Mouse (Mus musculus) layer of hippocampus, adult 2 months (tissue): Measurements from ENCODE around the gene Hspa8. TPM values are rescaled to one million over a fixed set of nuclear protein-coding genes. Genes with fewer than 3 reads are reported as not detected.
"Not testable (repeated sequence)": the region's sequence is repeated elsewhere in the genome, so short reads cannot be mapped to it uniquely, and the experiment has no call there.

Experiments
- DNase-seq, 2 experiments: peaks; one replicate each; pipeline ENCODE4 v3.0.0; 2022; ENCODE audit warnings: low spot score in 2 of 2
- H3K27ac ChIP-seq: fragments of 200-600 bp; 2 replicates; pipeline ENCODE4 v1.8.1; 2022
- H3K4me3 ChIP-seq: fragments of 200-600 bp; 2 replicates; pipeline ENCODE4 v1.8.1; 2022; ENCODE audit warnings: mild to moderate bottlenecking
- CTCF ChIP-seq: fragments of 200-600 bp; conservative IDR thresholded peaks from 2 replicates; pipeline ENCODE4 v1.8.1; 2022; ENCODE audit warnings: antibody characterized with exemption, mild to moderate bottlenecking, moderate library complexity
- total RNA-seq, 2 experiments: library from RNA; stranded (reverse); gene quantifications; 2 replicates each; pipeline ENCODE4 v1.2.3; 2021

The Hspa8 gene
- total RNA-seq, 2 experiments from 2014 or later, result 2,132 to 2,154 TPM

DNA sequence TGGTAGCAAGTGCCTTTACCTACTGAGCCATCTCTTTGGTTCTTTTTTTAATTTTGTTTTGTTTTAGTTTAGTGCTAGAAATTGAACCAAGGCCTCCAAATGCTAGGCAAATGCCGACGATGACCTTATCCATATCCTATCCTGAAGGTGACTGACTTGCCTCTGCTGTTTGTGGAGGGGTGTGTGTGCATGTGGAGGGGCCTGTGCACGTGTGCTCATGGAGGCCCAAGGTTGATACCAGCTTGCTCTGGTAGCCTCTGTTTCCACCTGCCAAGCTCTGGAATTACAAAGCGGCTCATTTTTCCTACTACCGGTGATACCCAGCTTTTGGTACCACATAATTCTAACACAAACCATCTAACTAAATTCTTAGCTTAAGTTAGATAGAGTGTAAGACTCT lies 7.2 kb upstream of the Hspa8 start:
- Histone ChIP-seq H3K4me3 (no peak overlapping the region), H3K27ac (no peak overlapping the region)
- DNase-seq, result no peak
- TF ChIP-seq CTCF, result no peak

GRCm38 (mm10) chr9:40794251-40794650 lies 6.5 kb upstream of the Hspa8 start:
- no peak for TF ChIP-seq CTCF
- no peak for DNase-seq
- no peak overlapping the region for H3K4me3 ChIP-seq
- no peak overlapping the region for H3K27ac ChIP-seq

GRCm38 (mm10) chr9:40794926-40795325 lies 5.9 kb upstream of the Hspa8 start:
- no peak overlapping the region for H3K4me3 ChIP-seq
- DNase-seq, result no peak
- TF ChIP-seq CTCF, result no peak
- no peak overlapping the region for H3K27ac ChIP-seq

DNA sequence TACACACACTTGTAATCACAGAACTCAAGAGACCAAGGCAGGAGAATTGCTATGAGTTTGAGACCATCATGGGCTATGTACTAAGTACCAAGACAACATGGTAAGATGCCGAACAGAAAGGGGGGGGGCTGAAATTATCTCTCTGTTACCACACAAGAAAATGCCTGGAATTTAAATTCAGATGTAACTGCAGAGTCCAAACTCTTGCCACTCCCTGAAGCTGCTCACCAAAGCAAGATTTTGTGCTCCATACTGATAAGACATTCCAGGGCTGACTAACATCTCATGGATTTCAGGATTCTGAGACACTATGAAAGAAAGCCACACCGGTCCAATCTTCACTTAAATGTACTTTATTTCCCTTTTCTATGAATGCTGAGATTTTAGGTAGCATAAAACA lies 5.2 kb upstream of the Hspa8 start:
- TF ChIP-seq CTCF, result no peak
- no peak overlapping the region for H3K4me3 ChIP-seq
- no peak overlapping the region for H3K27ac ChIP-seq
- no peak for DNase-seq

DNA sequence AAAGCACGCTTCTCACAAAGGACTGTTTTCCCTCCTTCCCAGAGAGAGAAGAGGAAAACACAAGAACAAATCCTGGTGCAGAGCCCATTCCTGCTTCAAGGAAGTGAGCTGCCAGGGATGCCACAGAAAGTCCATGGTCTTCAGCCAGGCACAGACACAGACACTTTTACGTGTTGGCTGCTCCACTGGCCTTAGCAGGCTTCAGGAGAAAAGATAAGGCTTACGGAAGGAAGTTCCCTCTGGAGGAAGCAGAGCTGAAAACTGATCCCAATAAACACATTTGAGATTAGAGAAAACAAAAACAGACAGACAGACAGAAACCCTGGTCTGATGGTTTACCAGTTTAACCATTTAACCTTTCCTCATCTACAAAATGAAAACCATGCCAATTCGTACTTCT lies 4.7 kb upstream of the Hspa8 start:
- DNase-seq, result no peak
- no peak overlapping the region for H3K4me3 ChIP-seq
- no peak for TF ChIP-seq CTCF

DNA sequence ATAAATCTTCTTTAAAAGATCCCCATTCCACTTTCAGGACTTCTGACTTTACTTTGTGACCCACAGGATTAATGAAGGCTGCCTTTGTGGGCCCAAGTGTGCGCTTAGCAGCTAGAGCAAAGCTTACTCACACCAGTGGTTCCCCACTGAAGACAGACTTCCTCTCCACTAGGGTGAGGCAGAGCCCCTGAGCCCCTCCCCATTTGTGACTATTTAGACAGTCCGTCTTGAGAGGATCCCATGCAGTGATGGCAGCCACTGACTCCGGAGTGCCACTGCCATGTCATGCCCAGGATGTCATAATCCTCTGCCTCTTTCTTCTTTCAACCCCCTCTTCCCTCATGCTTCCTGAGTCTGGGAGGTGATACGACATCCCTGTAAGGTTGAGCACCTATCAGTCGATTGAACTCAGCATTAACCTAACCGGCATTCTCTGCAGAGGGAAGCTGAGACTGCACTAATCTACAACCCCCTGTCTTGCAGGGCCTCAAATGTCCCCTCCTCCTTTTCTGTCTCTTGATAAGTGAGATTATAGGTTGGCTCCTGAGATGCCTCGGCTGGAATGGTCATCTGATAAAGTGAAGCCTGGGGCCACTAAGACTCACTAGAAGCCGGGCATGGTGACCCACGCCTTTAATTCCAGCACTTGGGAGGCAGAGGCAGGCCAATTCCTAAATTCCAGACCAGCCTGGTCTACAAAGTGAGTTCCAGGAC lies 2.4 kb upstream of the Hspa8 start:
- H3K27ac ChIP-seq, result no peak overlapping the region
- no peak overlapping the region for H3K4me3 ChIP-seq
- no peak for DNase-seq
- TF ChIP-seq CTCF, result no peak

More for the DNA sequence above, 4.7 kb upstream of the Hspa8 start:
- no peak overlapping the region for H3K27ac ChIP-seq

- Histone ChIP-seq H3K27ac (peak overlapping the region; percentile 100), H3K4me3 (no peak overlapping the region; the same call in 1 of the 2 replicates)
- TF ChIP-seq CTCF, result no peak
- DNase-seq, result no peak
Measured at GRCm38 (mm10) chr9:40799112-40799511, 1.7 kb upstream of the Hspa8 start.

DNA sequence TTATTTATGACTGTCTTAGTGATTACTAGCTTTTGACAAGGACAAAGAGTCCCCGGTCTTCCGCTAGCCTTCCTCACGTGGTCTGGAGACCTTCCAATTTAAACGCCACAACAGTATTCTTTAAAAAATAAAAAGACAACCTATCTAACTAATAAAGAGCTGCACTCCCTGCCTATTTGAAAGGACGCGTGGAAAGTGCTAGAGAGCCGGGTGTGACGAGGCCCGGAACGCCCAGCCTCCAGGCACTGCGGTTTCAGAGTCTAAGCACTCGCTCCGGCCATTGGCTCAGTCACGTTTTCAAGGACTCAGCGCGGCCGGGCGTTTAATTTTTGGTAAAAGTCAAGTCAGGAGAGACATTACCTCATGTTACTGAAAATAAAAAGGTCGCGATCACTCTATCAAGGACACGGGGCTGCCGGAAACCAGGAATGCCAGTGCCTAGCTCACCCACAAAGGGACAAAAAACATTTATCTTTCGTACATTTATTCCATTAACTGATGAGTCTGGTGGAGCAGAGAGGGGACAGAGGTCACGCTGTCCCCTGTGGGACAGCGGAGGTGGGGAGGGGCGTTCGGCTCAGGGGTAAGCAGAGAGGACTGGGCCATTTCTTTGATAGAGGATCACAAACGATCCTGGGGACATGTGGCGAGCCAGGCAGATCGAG lies 815 bp upstream of the Hspa8 start:
- TF ChIP-seq CTCF, result no peak
- Histone ChIP-seq H3K27ac (peak overlapping the region; percentile 100), H3K4me3 (peak overlapping the region; percentile 84)
- peak; percentile 52 to 71 for DNase-seq

- Histone ChIP-seq H3K4me3 (peak overlapping the region; percentile 91), H3K27ac (peak overlapping the region; percentile 99)
- DNase-seq, result peak in 1 of 2 experiments; percentile 59
Measured at GRCm38 (mm10) chr9:40801614-40802532, 1.1 kb downstream of the Hspa8 start.

- H3K4me3 ChIP-seq, result peak overlapping the region; percentile 91
- H3K27ac ChIP-seq, DNase-seq: not testable (repeated sequence)
Measured at GRCm38 (mm10) chr9:40802533-40802875, 1.7 kb downstream of the Hspa8 start.

DNA sequence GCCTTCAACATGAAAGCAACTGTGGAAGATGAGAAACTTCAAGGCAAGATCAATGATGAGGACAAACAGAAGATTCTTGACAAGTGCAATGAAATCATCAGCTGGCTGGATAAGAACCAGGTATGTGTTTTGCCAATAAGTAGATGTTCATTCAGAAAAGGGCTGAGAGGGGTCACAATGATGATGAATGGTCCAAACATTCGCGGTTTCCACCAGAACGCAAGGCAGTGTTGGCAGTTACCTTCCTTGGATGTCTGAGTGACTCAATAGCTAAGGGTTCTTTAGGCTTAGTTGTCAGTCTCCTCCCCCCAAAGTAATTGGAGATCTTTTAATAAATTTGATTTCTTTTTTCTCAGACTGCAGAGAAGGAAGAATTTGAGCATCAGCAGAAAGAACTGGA lies 3.8 kb downstream of the Hspa8 start:
- DNase-seq, H3K27ac ChIP-seq: not testable (repeated sequence)
- peak overlapping the region; percentile 33; the same call in 1 of the 2 replicates for H3K4me3 ChIP-seq

- peak; percentile 81 for TF ChIP-seq CTCF
- H3K4me3 ChIP-seq, result peak overlapping the region; percentile 33; the same call in 1 of the 2 replicates
- DNase-seq, result peak; percentile 69 to 80
- H3K27ac ChIP-seq, result no peak overlapping the region
Measured at GRCm38 (mm10) chr9:40805263-40805662, 4.5 kb downstream of the Hspa8 start.
